Mouse (Mus musculus) layer of hippocampus, postnatal 25 days (tissue): ENCODE measurements around the gene Bmp3. TPM values are rescaled to one million over a fixed set of nuclear protein-coding genes. Genes with fewer than 3 reads are reported as not detected.

ENCODE experiments used
- DNase-seq, 2 experiments: peaks; one replicate each; pipeline ENCODE4 v3.0.0; 2022; ENCODE audit warnings: mixed read lengths in 2 of 2, low spot score in 1 of 2; ENCODE audit errors: extremely low spot score in 1 of 2
- total RNA-seq, 2 experiments: library from RNA; stranded (reverse); gene quantifications; 2 replicates each; pipeline ENCODE4 v1.2.3; 2021

Gene Bmp3
- 1 to 10 TPM; 3.6 to 3.7 TPM for total RNA-seq

- DNase-seq: peak in 1 of 2 experiments; percentile 25
Observed at GRCm38 (mm10) chr5:98854264-98854626, at the start of gene Bmp3. Gene Bmp3 (plus strand): TSS chr5:98854415.

DNA sequence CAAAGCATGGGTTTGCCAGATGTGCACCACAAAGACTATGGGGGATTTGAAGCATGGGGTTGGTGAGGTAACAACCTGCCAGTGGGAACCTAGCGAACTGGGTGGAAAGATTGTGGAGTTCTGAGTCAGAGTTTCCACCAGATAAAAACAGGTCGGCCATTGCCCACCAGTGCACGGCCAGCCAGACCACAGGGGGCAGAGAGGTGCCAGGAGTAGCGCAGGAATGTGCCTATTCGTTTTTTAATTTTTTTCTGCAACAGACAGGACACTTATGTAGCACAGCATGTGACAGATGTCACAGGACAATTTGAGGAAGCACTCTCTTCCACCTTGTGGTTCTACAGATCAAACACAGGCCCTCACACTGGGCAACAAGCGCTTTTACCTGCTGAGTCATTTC lies 49.5 kb upstream of the Bmp3 start:
- no peak for DNase-seq

GRCm38 (mm10) chr5:98806492-98806891 lies 47.7 kb upstream of the Bmp3 start:
- DNase-seq: no peak

DNA sequence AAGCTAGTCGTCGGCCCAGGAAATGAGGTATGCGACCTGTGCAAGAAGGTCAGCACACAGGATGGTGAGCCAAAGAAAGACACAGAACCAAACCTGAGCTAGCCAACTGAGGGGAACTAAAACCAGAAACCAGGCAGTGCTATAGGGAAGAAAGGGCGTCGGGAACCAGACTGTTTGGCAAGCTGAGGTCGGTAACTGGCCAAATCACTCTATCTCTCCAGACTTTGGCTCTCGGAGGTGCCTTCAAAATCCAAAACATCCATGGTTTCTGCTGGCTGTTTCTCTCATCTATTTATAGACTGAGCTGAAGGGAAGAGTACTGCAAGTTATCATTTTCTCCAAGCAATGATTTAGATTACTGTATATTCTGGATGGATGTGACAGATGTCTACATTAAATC lies 47.2 kb upstream of the Bmp3 start:
- DNase-seq: no peak

GRCm38 (mm10) chr5:98807953-98808352 lies 46.3 kb upstream of the Bmp3 start:
- no peak for DNase-seq

DNA sequence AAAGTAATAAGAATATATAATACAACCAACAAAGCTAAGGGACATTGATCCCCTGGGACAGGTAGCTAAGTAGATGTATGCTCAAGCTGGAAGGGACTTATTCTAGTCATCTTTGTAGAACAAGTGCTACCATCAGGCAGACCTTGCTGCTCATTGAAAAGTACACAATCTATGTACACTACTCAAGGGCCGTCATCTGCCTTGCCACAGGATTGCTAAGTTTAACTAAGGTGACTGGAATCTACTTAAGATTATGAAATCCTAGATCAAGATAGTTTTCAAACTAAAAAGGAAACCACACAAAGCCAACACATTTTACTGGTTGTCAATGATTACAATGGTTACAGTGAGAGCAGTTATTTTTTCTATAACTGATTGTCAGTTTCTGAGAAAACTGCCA lies 41.8 kb upstream of the Bmp3 start:
- no peak for DNase-seq

DNA sequence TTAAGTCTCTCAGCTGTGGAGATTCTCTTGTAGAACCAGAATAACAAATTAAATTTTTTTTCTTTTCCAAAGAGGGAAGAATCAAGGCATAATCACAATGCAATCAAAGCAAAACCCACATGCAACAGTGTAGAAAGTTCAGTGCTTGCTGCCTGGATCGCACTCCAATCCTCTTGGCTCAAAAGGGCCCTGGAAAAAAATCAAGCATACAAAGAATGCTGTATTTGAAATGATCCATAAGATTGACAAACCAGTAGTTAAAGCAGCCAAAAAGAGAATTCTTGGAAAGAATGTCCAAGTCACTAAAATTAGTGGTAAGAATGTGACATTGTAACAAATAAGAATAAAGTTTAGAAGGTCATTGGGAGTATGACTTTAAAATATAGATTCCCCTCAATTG lies 38.9 kb upstream of the Bmp3 start:
- DNase-seq: no peak

- no peak for DNase-seq
Observed at GRCm38 (mm10) chr5:98833760-98834159, 20.5 kb upstream of the Bmp3 start.

DNA sequence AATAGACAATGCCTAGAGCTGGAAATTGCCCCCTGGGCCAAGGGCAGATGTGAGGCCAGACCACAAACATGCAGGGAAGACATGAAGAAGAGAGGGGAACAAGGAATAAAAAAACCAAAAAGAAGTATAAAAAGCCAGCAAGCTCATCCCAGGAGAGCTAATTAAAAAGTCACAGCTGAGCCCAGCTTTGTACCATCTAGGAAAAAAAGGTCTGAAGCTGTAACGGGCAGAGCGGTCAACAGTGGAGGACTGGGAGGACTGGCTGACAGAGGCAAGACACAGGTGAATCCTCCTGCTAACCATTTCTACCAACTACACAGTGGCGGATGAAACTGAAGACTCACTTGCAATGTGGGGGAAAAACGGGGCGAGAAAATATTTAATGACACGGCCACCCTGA lies 19.9 kb upstream of the Bmp3 start:
- no peak for DNase-seq

DNA sequence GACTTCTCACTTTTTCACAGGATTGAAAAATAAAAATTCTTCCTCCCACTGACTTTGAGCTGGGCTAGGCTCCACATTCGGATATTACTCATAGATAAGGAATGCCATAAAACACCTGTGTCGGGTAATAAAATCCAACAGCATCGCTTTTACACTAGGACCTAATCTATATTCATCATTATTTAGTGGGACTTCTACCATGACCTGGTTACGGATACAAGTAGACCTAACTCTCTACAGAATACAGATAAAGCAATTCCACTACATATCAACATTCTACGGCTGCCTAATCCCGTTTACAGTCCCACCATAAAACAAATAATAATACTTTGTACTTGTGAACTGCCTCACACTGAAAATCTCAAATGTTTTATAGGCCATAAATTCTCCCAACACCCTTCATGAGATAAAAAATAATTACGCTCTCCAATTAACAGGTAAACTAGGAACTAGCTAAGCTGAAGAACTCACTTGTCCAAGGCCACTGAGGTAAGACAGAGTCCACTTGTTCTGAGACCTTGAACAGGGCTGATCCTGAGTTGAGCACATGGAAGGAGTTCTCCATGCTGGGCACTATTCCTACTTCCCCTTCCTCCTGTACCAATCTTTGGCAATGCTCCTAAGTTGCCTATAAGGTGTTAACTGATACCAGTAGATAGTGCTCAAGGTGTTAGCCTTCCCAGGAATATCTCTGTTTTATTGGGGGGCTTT lies 11.5 kb upstream of the Bmp3 start:
- DNase-seq: no peak

DNA sequence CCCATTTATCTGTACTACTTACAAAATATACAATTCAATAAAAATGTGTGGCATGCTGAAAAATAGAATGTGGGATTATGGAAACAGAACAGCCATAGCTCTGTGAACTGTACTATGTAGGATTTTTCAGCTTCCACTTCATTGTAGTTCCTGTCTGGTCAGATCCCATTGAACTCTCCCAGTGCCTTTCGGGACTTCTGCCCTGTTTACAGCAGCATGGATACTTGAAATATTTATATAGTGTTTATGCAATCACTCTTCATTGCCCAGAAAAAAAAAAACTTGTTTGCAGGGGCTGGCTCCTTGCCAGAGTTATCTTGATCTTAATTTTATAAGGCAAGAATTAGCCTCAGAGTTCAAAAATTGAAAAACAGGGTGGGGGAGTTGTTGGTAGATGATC lies 9.6 kb upstream of the Bmp3 start:
- DNase-seq: no peak

GRCm38 (mm10) chr5:98854627-98855564 lies 681 bp downstream of the Bmp3 start:
- DNase-seq: no peak

DNA sequence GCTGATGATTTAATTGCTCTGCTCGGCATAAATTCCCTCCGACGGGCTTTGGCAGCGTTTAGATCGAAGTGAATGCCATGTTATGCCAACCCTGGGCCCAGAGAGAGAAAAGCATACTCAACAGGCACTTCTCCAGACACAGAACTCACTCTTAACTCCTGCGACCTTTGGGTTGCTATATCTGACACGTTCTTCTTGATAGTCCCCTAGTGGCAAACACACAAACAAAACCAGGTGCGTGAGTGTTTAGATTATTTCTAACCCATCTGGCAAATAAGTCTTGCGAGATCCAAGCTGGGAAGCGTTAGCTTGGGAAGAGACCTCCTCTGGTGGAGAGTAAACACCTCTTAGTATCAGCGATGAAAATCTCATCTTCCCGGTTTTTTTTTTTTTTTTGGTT lies 1.5 kb downstream of the Bmp3 start:
- DNase-seq: no peak

- no peak for DNase-seq
Observed at GRCm38 (mm10) chr5:98856356-98856755, 2.1 kb downstream of the Bmp3 start.

GRCm38 (mm10) chr5:98863891-98864290 lies 9.7 kb downstream of the Bmp3 start:
- no peak for DNase-seq

DNA sequence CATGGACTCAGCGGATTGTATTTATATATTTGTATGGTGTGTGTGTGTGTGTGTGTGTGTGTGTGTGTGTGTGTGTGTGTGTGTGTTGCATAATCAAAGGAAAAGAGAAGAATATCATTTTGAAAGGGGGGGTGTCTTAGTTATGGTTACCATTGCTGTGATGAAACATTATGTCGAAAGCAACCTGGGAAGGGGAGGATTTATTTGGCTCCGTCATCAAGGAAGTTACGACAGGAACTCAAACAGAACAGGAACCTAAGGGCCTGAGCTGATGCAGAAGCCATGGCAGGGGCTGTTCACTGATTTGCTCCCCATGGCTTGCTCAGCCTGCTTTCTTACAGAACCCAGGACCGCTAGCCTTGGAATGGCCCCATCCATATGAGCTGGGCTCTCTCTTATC lies 10.9 kb downstream of the Bmp3 start:
- no peak for DNase-seq

DNA sequence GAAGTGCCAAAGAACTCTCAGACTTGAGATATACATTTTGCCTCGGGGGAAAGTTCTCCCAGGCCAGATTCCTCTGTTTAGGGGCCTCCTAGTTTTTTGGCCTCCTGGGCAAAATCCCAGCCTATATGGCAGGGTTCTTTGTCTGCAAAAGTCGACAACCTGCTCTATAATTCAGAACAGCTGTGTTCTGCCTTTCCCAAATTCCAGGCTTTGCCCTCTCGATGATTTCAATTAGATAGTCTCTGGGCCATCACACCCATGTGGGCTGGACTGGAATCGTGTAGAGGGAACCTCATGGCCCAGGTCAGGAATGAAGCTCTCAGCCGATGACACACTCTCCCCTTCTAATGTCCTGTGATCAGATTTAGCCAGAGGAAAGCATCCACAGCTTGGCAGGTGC lies 21.8 kb downstream of the Bmp3 start:
- no peak for DNase-seq

- DNase-seq: peak; percentile 60 to 83
Observed at GRCm38 (mm10) chr5:98878891-98879290, 24.7 kb downstream of the Bmp3 start.

GRCm38 (mm10) chr5:98882096-98882495 lies 27.9 kb downstream of the Bmp3 start:
- no peak for DNase-seq

DNA sequence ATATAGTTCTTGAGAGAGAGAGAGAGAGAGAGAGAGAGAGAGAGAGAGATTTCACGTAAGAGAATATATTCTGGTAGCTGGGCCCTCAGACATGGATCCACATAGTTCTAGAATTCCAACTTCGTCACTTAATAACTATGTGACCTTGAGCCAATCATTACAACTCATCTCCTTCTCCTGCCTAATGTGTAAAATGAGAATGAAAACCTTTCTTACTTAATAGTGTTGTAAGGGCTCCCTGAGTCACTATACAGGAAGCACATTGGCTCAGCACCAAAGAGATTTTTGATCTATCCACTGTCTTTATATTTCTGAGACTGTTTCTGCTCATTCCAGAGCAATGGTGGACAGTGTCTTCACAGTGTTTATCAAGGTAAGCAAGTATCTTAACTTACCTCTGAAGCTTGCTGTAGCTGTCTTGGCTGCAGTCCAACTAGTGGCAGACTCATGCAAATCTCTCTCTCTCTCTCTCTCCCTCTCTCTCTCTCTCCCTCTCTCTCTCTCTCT lies 36.4 kb downstream of the Bmp3 start:
- DNase-seq: no peak

GRCm38 (mm10) chr5:98894281-98894680 lies 40.1 kb downstream of the Bmp3 start:
- no peak for DNase-seq

GRCm38 (mm10) chr5:98897946-98898345 lies 43.7 kb downstream of the Bmp3 start:
- DNase-seq: no peak
